Mouse (Mus musculus) ES-E14 (cell line): Measurements from ENCODE around the gene Tmem185b. TPM values are rescaled to one million over a fixed set of nuclear protein-coding genes. Genes with fewer than 3 reads are reported as not detected.

ENCODE experiments used
- DNase-seq: peaks from one replicate; pipeline ENCODE4 v3.0.0-alpha.2; 2013; ENCODE audit warnings: low read depth, low spot score
- H3K27ac ChIP-seq: 2 replicates; pipeline ENCODE4 v1.5.1; 2012; ENCODE audit warnings: low read depth, mild to moderate bottlenecking, low read length, moderate library complexity, mixed read lengths; ENCODE audit not compliant: poor library complexity, insufficient read depth, severe bottlenecking
- H3K36me3 ChIP-seq: 2 replicates; pipeline ENCODE4 v1.6.1; 2012; ENCODE audit warnings: mild to moderate bottlenecking, low read length, moderate library complexity, mixed read lengths; ENCODE audit not compliant: control insufficient read depth, poor library complexity, insufficient read depth, severe bottlenecking
- H3K4me1 ChIP-seq, 2 experiments: fragments of 150-350 bp in 1 of 2; sonication (generic) in 1 of 2; 2 replicates each; pipeline ENCODE4 v1.6.1; 2012; ENCODE audit warnings: low read length in 2 of 2, mild to moderate bottlenecking in 1 of 2, mixed read lengths in 1 of 2; ENCODE audit not compliant: control insufficient read depth in 2 of 2, insufficient read depth in 2 of 2, poor library complexity in 1 of 2
- H3K4me3 ChIP-seq, 2 experiments: fragments of 150-350 bp in 1 of 2; sonication (generic) in 1 of 2; 2 replicates each; pipeline ENCODE4 v1.5.1; 2012; ENCODE audit warnings: low read length in 2 of 2, low read depth in 1 of 2, mild to moderate bottlenecking in 1 of 2, mixed read lengths in 1 of 2; ENCODE audit not compliant: insufficient read depth in 1 of 2, poor library complexity in 1 of 2, severe bottlenecking in 1 of 2
- H3K9ac ChIP-seq: 2 replicates; pipeline ENCODE4 v1.6.1; 2012; ENCODE audit warnings: low read depth, mild to moderate bottlenecking, low read length, mixed read lengths; ENCODE audit not compliant: poor library complexity, insufficient read depth, severe bottlenecking
- H3K9me3 ChIP-seq: fragments of 150-350 bp; sonication (generic); 2 replicates; pipeline ENCODE4 v1.6.1; 2012; ENCODE audit warnings: low read depth, mild to moderate bottlenecking, low read length; ENCODE audit not compliant: control insufficient read depth, insufficient read depth
- CHD2 ChIP-seq: IDR thresholded peaks from 2 replicates; pipeline ENCODE4 v1.6.1; 2014; ENCODE audit warnings: mild to moderate bottlenecking, low read depth, low read length, inconsistent platforms
- HCFC1 ChIP-seq: IDR thresholded peaks from 2 replicates; pipeline ENCODE4 v1.6.1; 2012; ENCODE audit warnings: low read length, inconsistent platforms, borderline replicate concordance; ENCODE audit not compliant: insufficient read depth
- MAFK ChIP-seq: IDR thresholded peaks from 2 replicates; pipeline ENCODE4 v1.6.1; 2014; ENCODE audit warnings: mild to moderate bottlenecking, low read depth, low read length, inconsistent platforms; ENCODE audit not compliant: insufficient read depth
- ZC3H11A ChIP-seq: IDR thresholded peaks from 2 replicates; pipeline ENCODE4 v1.6.1; 2012; ENCODE audit warnings: low read depth, mild to moderate bottlenecking, inconsistent platforms, low read length, borderline replicate concordance
- ZNF384 ChIP-seq: IDR thresholded peaks from 2 replicates; pipeline ENCODE4 v1.6.1; 2012; ENCODE audit warnings: low read depth, low read length, inconsistent platforms
- in situ Hi-C, 2 experiments: fragments of 600-800 bp; cut with MboI; formaldehyde crosslinking; loops; one replicate each; pipeline ENCODE4 v1.15.1; 2025; ENCODE audit warnings: low sequenced_read_pairs in 2 of 2, inconsistent platforms in 1 of 2; ENCODE audit not compliant: unreplicated experiment in 2 of 2
- total RNA-seq: library from RNA; depleted of rRNA; stranded (reverse); fragments of 300-350 nt; gene quantifications from 2 replicates; pipeline ENCODE4 v1.2.3, GENCODE M21; 2012

The Tmem185b gene
- total RNA-seq, 1 experiment = 27.0 TPM

- in situ Hi-C loops = loop anchor here in 1 of 2 experiments (10.0 kb wide), 1 partner anchor 387 kb away; no protein-coding TSS in a partner anchor
- no peak for TF ChIP-seq HCFC1
- peak; percentile 11; the same call in 1 of the 2 replicates for TF ChIP-seq ZC3H11A
- Histone ChIP-seq H3K9ac (no peak overlapping the region), H3K4me1 (peaks cover 0 to 8% of the 10 kb centered on the region in 2 experiments; a peak in 1 of 4 replicates), H3K27ac (no peak overlapping the region), H3K36me3 (peaks cover 2% of the 10 kb centered on the region; the same call in 1 of the 2 replicates), H3K4me3 (no peak overlapping the region), H3K9me3 (no peaks in the 10 kb centered on the region)
- DNase-seq = no peak
Observed at GRCm38 (mm10) chr1:119481205-119481932, 44.6 kb upstream of the Tmem185b start.

- in situ Hi-C loops = loop anchor here in 1 of 2 experiments (10.0 kb wide), 1 partner anchor 388 kb away; no protein-coding TSS in a partner anchor
- DNase-seq = no peak
- Histone ChIP-seq H3K4me3 (no peak overlapping the region), H3K9ac (no peak overlapping the region), H3K36me3 (peaks cover 2% of the 10 kb centered on the region; the same call in 1 of the 2 replicates), H3K9me3 (no peaks in the 10 kb centered on the region), H3K27ac (no peak overlapping the region), H3K4me1 (peaks cover 3 to 17% of the 10 kb centered on the region in 2 experiments; a peak in 3 of 4 replicates)
- 0 out of 2 replicates have a peak, but pooled peaks have one; percentile 7 for TF ChIP-seq ZC3H11A
- TF ChIP-seq CHD2 = no peak
Observed at GRCm38 (mm10) chr1:119482891-119483290, 43.1 kb upstream of the Tmem185b start.

- peaks cover 2% of the 10 kb centered on the region; the same call in 1 of the 2 replicates for H3K36me3 ChIP-seq
- DNase-seq = no peak
- no peak overlapping the region for H3K4me3 ChIP-seq
- H3K27ac ChIP-seq = no peak overlapping the region
- in situ Hi-C loops = loop anchor here in 1 of 2 experiments (10.0 kb wide), 1 partner anchor 390 kb away; no protein-coding TSS in a partner anchor
- no peaks in the 10 kb centered on the region for H3K9me3 ChIP-seq
- TF ChIP-seq HCFC1 = no peak
- no peak for TF ChIP-seq CHD2
- TF ChIP-seq ZC3H11A = no peak
- no peak for TF ChIP-seq ZNF384
- no peak for TF ChIP-seq MAFK
- H3K4me1 ChIP-seq = peaks cover 3 to 20% of the 10 kb centered on the region in 2 experiments; a peak in 3 of 4 replicates
- no peak overlapping the region for H3K9ac ChIP-seq
Observed at GRCm38 (mm10) chr1:119484457-119484856, 41.5 kb upstream of the Tmem185b start.

- DNase-seq = no peak
- H3K4me1 ChIP-seq = peaks cover 3 to 22% of the 10 kb centered on the region in 2 experiments; a peak in 3 of 4 replicates
- TF ChIP-seq HCFC1 (no peak), ZC3H11A (no peak), CHD2 (no peak), MAFK (no peak), ZNF384 (no peak)
Observed at GRCm38 (mm10) chr1:119485825-119486224, 40.1 kb upstream of the Tmem185b start.

More at GRCm38 (mm10) chr1:119485825-119486224, 40.1 kb upstream of the Tmem185b start:
- H3K27ac ChIP-seq = no peak overlapping the region
- H3K9me3 ChIP-seq = no peaks in the 10 kb centered on the region
- in situ Hi-C loops = loop anchor here in 1 of 2 experiments (10.0 kb wide), 1 partner anchor 391 kb away; no protein-coding TSS in a partner anchor
- no peaks in the 10 kb centered on the region for H3K36me3 ChIP-seq
- no peak overlapping the region for H3K4me3 ChIP-seq
- no peak overlapping the region for H3K9ac ChIP-seq
